ENCODE assay signal across 25 mouse cellular contexts in genomic region chr9:103372271-103373010, GRCm38 (mm10). TPM values are rescaled to one million over a fixed set of nuclear protein-coding genes. Genes with fewer than 3 reads are reported as not detected.
A peak's percentile ranks its signal among the peaks of the same experiment; 100 is the strongest.
DNase-seq lines count a peak whose midpoint lies in the region; ATAC-seq and TF ChIP-seq lines count a peak whose summit lies in the region.
"Had no signal": no experiment of that assay in that cellular context is flagged by ENCODE, and none has a peak within 500 bp of the region (broad histone marks: within the 10 kb centered on the region; RNA-seq: fewer than 3 reads in every experiment).

No protein-coding gene starts in this region.

- ATAC-seq in hindbrain, embryonic 16.5 days: no peak
- ATAC-seq: activated CD4-positive, CD25-positive, alpha-beta regulatory T cell, adult 4 months; forebrain, postnatal 0 days; midbrain, embryonic 15.5 days had no signal

- H3K9ac ChIP-seq in ES-Bruce4 (ENCODE audit: low read depth, poor library complexity, severe bottlenecking): no peak overlapping the region
- H3K9ac ChIP-seq in hindbrain, embryonic 16.5 days (ENCODE audit: low read depth, low read length): no peak overlapping the region
- H3K9ac ChIP-seq: embryonic facial prominence, embryonic 13.5 days; forebrain, postnatal 0 days; heart, embryonic 15.5 days; midbrain, embryonic 15.5 days; neural tube, embryonic 15.5 days had no signal

- intact Hi-C loops in gastrocnemius, postnatal 14 days (cut with DNase I; ENCODE audit: low total_unique reads): no loop called here

- no peak; the same call in 1 of the 2 replicates for TF ChIP-seq EP300 in ES-Bruce4 (IDR thresholded peaks at IDR 0.05; ENCODE audit: insufficient read depth, low read depth, low read length)

- WGBS in hindbrain, embryonic 16.5 days: 85% methylated on average over 5 of the region's 5 CpGs

- H3K27me3 ChIP-seq in ES-Bruce4 (ENCODE audit: control insufficient read depth, insufficient read depth, low read length, poor library complexity, severe bottlenecking): no peaks in the 10 kb centered on the region
- H3K27me3 ChIP-seq in hindbrain, embryonic 16.5 days (replicated peaks; ENCODE audit: control insufficient read depth, insufficient read depth, low read length): no peaks in the 10 kb centered on the region
- H3K27me3 ChIP-seq: embryonic facial prominence, embryonic 13.5 days; heart, embryonic 15.5 days; midbrain, embryonic 15.5 days; neural tube, embryonic 15.5 days had no signal

- no peak for TF ChIP-seq POLR2A in ES-Bruce4 (IDR thresholded peaks at IDR 0.05; ENCODE audit: insufficient read depth, low read length)
- no peak for TF ChIP-seq POLR2A in embryonic fibroblast, embryonic 13.5 days (IDR thresholded peaks at IDR 0.05; ENCODE audit: low read depth, low read length)

- H3K4me2 ChIP-seq in hindbrain, embryonic 16.5 days (ENCODE audit: low read length): no peak overlapping the region
- H3K4me2 ChIP-seq: embryonic facial prominence, embryonic 13.5 days; heart, embryonic 15.5 days; midbrain, embryonic 15.5 days; neural tube, embryonic 15.5 days had no signal

- TF ChIP-seq CTCF in ES-Bruce4 (IDR thresholded peaks at IDR 0.05; ENCODE audit: low read depth, low read length): no peak
- TF ChIP-seq CTCF in embryonic fibroblast, embryonic 13.5 days (IDR thresholded peaks at IDR 0.05; ENCODE audit: borderline replicate concordance, insufficient read depth, low read length): no peak

- H3K27ac ChIP-seq in ES-Bruce4 (ENCODE audit: insufficient read depth, low read length): peak overlapping the region; percentile 60; the same call in 1 of the 2 replicates
- peak overlapping the region; percentile 28; the same call in 1 of the 2 replicates for H3K27ac ChIP-seq in embryonic fibroblast, embryonic 13.5 days (ENCODE audit: insufficient read depth, low read length)
- no peak overlapping the region for H3K27ac ChIP-seq in hindbrain, embryonic 16.5 days (ENCODE audit: low read depth, low read length)
- H3K27ac ChIP-seq: embryonic facial prominence, embryonic 13.5 days; heart, adult 2 months; heart, embryonic 15.5 days; hindbrain, embryonic 10.5 days; midbrain, embryonic 15.5 days; neural tube, embryonic 15.5 days had no signal

- no peaks in the 10 kb centered on the region for H3K36me3 ChIP-seq in ES-Bruce4 (ENCODE audit: control insufficient read depth, insufficient read depth, low read length, poor library complexity, severe bottlenecking)
- no peaks in the 10 kb centered on the region for H3K36me3 ChIP-seq in hindbrain, embryonic 16.5 days (ENCODE audit: control insufficient read depth, insufficient read depth, low read length)
- H3K36me3 ChIP-seq: heart, embryonic 15.5 days; midbrain, embryonic 15.5 days; neural tube, embryonic 15.5 days had no signal

- H3K4me1 ChIP-seq in ES-Bruce4 (ENCODE audit: control insufficient read depth, insufficient read depth, low read length): peaks cover 7% of the 10 kb centered on the region
- peaks cover 17% of the 10 kb centered on the region for H3K4me1 ChIP-seq in embryonic fibroblast, embryonic 13.5 days (ENCODE audit: control insufficient read depth, insufficient read depth, low read length)
- no peaks in the 10 kb centered on the region for H3K4me1 ChIP-seq in hindbrain, embryonic 16.5 days (ENCODE audit: control insufficient read depth, insufficient read depth, low read depth, low read length)
- H3K4me1 ChIP-seq: embryonic facial prominence, embryonic 13.5 days; midbrain, embryonic 15.5 days; neural tube, embryonic 15.5 days had no signal

- H3K4me3 ChIP-seq in ES-Bruce4 (ENCODE audit: low read depth, low read length): no peak overlapping the region
- H3K4me3 ChIP-seq in embryonic fibroblast, embryonic 13.5 days (ENCODE audit: insufficient read depth, low read length): no peak overlapping the region
- no peak overlapping the region for H3K4me3 ChIP-seq in hindbrain, embryonic 16.5 days (ENCODE audit: low read length)
- H3K4me3 ChIP-seq: embryonic facial prominence, embryonic 13.5 days; heart, adult 2 months; heart, embryonic 15.5 days; hindbrain, embryonic 10.5 days; megakaryocyte, embryonic 14.5 days; midbrain, embryonic 15.5 days; neural tube, embryonic 15.5 days had no signal

- H3K9me3 ChIP-seq in ES-Bruce4 (replicated peaks; ENCODE audit: control insufficient read depth, insufficient read depth, low read length, poor library complexity, severe bottlenecking): no peaks in the 10 kb centered on the region
- no peaks in the 10 kb centered on the region for H3K9me3 ChIP-seq in hindbrain, embryonic 16.5 days (ENCODE audit: control insufficient read depth, low read length)
- H3K9me3 ChIP-seq: embryonic facial prominence, embryonic 13.5 days; heart, embryonic 15.5 days; hindbrain, embryonic 10.5 days; megakaryocyte, embryonic 14.5 days; midbrain, embryonic 15.5 days; neural tube, embryonic 15.5 days had no signal

- DNase-seq in gastrocnemius, postnatal 14 days: peak; percentile 28
- no peak for DNase-seq in gastrocnemius, adult 8-10 months (ENCODE audit: low spot score in 2 of 2)
- peak; percentile 76 for DNase-seq in 3T3-L1 (ENCODE audit: low read depth, low spot score)
- DNase-seq in layer of hippocampus, postnatal 14 days (ENCODE audit: low spot score in 2 of 2): no peak
- DNase-seq in adipocyte (ENCODE audit: low spot score): no peak
- DNase-seq: cerebellum, adult 11 months; cerebellum, postnatal 14 days; forebrain, postnatal 0 days; kidney, adult 18-20 months; kidney, postnatal 10 days; layer of hippocampus, postnatal 36 days; liver; lung, postnatal 14 days; right cerebral cortex, postnatal 14 days had no signal

RNA-seq across cellular contexts. Expression of gene Cdv3, which starts 6.8 kb away (rescaled TPM):
- total RNA-seq in gastrocnemius, postnatal 14 days (2021): 100 to 1,000 TPM; 105 to 121 TPM
- total RNA-seq in gastrocnemius, adult 8-10 months (2022): 100 to 1,000 TPM; 221 to 238 (median 225) TPM
- polyA plus RNA-seq in ES-Bruce4 (2011; ENCODE audit: insufficient read depth, insufficient read length, low read depth, missing spikeins): 348 and 354 TPM in 2 replicates
- 199 and 208 TPM in 2 replicates for polyA plus RNA-seq in embryonic fibroblast, embryonic 13.5 days (2011; ENCODE audit: insufficient read length, low read depth, missing spikeins)
- 78.5 and 91.0 TPM in 2 replicates for polyA plus RNA-seq in hindbrain, embryonic 16.5 days (2015; fragmentation: Nextera tagmentation; extraction: Ambion mirVana)
- total RNA-seq in layer of hippocampus, postnatal 14 days (2021): 10 to 100 TPM; 88.0 to 93.6 TPM

Comparison
In these comparisons a context has a peak if more than half of its experiments do, and no peak if none do; other contexts are left out.
1. DNase-seq: peak in gastrocnemius, postnatal 14 days (single experiment) and 3T3-L1 (single experiment); none in gastrocnemius, adult 8-10 months (0 of 2), layer of hippocampus, postnatal 14 days (0 of 2) and adipocyte (single experiment).